Mouse (Mus musculus) lung, postnatal 0 days (tissue): ENCODE results near the gene Abcg5.

Experiments
- CTCF ChIP-seq: IDR thresholded peaks from 2 replicates; pipeline ENCODE4 v1.5.1; 2016; ENCODE audit warnings: antibody characterized with exemption, mild to moderate bottlenecking
- EP300 ChIP-seq: IDR thresholded peaks from 2 replicates; pipeline ENCODE4 v1.6.1; 2016; ENCODE audit warnings: antibody characterized with exemption, mild to moderate bottlenecking, control low read depth

DNA sequence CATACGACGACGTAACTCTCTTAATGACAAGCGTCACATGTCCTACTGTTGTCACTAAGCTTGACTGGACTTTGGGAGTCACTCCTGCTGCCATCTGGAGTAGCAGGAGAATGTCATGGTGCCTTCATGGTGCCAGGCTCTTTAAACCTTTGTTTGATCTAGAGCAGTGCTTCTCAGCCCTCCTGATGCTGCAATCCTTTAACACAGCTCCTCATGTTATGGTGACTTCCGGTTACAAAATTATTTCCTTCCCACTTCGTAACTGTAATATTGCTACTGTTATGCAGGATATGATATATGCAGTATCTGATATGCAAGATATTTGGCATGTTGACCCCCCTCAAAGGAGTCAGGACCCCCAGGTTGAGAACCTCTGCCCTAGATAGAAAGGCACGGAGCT is 63.7 kb downstream of the Abcg5 start:
- TF ChIP-seq CTCF (no peak), EP300 (no peak)
